Mouse (Mus musculus) embryo, embryonic 10 days (tissue): ENCODE results near the gene Arfrp1.

Experiments used
- DNase-seq: peaks from one replicate; pipeline ENCODE4 v3.0.0-alpha.2; 2015; ENCODE audit warnings: low spot score

The Arfrp1 gene

GRCm38 (mm10) chr2:181377230-181377629 is 12.0 kb upstream of the Arfrp1 start:
- no peak for DNase-seq

- peak; percentile 56 for DNase-seq
Observed at GRCm38 (mm10) chr2:181375787-181376186, 10.6 kb upstream of the Arfrp1 start.

- DNase-seq: no peak
Observed at GRCm38 (mm10) chr2:181370001-181370400, 4.8 kb upstream of the Arfrp1 start.

DNA sequence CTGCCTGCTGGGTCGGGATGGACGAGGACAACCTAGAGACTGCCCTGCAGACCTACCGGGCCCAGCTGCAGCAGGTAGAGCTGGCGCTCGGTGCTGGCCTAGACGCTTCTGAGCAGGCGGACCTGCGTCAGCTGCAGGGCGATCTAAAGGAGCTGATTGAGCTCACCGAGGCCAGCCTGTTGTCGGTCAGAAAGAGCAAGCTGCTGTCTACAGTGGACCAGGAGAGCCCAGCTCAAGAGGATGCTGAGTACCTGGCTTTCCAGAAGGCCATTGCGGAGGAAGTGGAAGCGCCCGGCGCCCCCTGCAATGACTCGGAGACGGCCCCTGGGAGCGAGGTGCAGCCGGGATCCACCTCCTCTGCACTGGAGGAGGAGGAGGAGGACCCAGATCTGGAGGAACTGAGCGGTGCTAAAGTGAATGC is 461 bp upstream of the Arfrp1 start:
- DNase-seq: peak; percentile 39

GRCm38 (mm10) chr2:181364487-181364859 is 731 bp downstream of the Arfrp1 start:
- DNase-seq: no peak

- no peak for DNase-seq
Observed at GRCm38 (mm10) chr2:181363946-181364345, 1.3 kb downstream of the Arfrp1 start.

GRCm38 (mm10) chr2:181356780-181357179 is 8.4 kb downstream of the Arfrp1 start:
- no peak for DNase-seq

- no peak for DNase-seq
Observed at GRCm38 (mm10) chr2:181342766-181343165, 22.4 kb downstream of the Arfrp1 start.

DNA sequence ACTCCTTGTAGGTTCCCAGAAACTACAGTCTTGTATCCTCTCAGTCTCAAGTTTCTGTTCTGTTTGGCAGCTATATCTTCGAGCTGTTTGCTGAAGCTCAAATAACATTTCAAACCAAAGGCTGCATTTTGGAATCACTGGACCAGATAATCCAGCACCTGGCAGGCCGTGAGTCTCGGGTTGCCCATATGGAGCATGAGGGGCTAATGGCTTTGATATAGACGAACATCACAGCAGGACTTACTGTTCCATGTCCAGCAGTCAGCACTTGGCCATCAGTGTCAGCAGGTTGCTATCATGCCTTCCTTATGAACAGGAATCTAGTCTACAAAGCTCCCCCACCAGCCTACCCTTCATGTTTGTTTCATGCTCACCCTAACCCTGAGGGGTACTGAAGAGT is 24.8 kb downstream of the Arfrp1 start:
- no peak for DNase-seq

DNA sequence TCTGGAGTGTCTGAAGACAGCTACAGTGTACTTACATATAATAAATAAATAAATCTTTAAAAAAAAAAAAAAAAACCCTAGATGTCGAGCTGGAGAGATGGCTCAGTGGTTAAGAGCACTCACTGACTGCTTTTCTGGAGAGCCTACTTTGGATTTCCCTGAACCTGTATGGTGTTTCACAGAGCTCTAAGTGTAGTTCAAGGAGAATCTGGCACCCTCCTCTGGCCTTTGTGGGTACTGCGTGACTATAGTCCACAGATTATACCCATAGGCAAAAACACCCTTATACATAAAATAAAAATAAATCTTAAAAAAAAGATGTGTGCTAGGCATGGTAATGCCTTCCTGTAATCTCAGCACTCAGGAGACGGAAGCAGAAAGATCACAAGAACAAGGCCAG is 31.2 kb downstream of the Arfrp1 start:
- DNase-seq: peak; percentile 70

GRCm38 (mm10) chr2:181332542-181332941 is 32.7 kb downstream of the Arfrp1 start:
- no peak for DNase-seq

GRCm38 (mm10) chr2:181326098-181326497 is 39.1 kb downstream of the Arfrp1 start:
- no peak for DNase-seq

DNA sequence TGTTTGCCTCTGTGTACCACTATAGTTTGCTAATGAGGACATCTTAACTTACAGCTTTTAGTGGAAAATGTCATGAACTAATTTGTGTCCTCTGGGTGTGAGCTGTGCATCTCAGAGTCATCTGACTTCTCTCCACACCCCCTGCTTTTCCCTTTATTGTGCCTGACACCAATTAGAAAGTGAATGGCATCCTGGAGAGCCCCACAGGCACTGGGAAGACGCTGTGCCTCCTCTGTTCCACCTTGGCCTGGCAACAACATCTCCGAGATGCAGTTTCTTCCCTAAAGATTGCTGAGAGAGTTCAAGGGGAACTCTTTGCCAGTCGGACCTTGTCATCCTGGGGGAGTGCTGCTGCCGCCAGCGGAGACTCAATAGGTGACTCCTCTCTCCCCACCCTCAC is 43.1 kb downstream of the Arfrp1 start:
- DNase-seq: no peak

DNA sequence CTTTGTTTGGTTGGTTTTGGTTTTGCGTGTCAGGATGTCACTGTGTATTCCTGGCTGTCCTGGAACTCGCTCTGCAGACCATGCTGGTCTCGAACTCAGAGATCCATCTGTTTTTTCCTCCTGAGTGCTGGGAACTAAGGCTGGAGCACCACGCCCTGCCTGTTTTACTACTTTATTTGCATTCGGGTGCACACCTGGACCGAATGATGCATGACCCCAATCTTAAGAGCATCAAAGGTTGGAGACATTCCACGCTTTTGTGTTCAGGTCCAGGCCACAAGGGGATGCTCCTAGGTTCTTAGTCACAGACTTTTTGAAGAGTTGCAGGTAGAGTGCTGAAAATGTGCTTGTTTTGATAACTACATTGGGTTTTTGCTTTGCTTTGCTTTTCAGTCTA is 45.1 kb downstream of the Arfrp1 start:
- no peak for DNase-seq

DNA sequence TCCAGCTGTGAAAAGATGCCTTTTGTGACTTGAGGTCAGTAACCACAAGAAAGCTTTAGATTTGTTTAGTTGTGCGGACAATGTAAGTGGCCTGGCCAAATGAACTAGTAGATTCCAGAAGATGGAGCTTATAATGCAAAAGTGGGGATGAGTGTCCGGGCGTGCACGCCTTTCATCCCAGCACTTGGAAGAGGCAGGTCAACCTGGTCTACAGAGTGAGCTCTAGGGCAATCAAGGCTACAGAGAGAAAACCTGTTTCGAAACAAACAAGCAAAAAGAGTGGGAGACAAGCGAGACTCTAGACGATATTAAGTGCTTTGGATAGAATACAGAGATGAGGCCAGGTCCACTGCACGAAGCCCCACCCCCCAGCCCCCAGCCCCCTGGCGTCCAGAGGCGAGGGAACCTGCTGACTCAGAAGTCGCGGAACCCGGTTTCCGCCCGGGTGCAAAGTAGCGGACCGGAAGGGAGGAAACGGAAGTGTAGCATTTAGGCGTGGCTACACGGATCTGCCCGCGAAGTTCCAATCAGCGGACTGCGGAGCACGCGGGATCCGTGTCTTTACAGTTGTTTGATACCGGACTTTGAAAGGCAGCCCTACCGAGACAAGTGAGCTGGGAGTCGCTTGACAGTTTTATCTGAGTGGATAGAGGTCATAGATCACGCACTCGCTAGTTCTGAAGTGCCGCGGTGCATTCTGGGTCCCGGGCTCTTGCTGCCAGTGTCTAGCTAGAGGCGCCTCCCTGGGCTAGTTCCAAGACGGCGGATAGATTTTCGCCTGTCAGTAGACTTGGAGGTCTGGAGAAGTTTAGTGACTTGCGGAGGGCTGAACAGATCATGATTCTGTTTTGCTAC is 45.7 kb downstream of the Arfrp1 start, which contains the start of gene Rtel1:
TSS of gene Rtel1 (plus strand) at position 492 of the 855 bp plus-strand sequence.
- DNase-seq: peak; percentile 93

- DNase-seq: peak; percentile 88
Observed at GRCm38 (mm10) chr2:181314080-181314810, 51.0 kb downstream of the Arfrp1 start, which contains the start of gene Stmn3. Gene Stmn3, minus strand, starts transcription at chr2:181314500.

- DNase-seq: no peak
Observed at GRCm38 (mm10) chr2:181313344-181314079, 51.7 kb downstream of the Arfrp1 start.

GRCm38 (mm10) chr2:181313006-181313343 is 52.2 kb downstream of the Arfrp1 start:
- no peak for DNase-seq

DNA sequence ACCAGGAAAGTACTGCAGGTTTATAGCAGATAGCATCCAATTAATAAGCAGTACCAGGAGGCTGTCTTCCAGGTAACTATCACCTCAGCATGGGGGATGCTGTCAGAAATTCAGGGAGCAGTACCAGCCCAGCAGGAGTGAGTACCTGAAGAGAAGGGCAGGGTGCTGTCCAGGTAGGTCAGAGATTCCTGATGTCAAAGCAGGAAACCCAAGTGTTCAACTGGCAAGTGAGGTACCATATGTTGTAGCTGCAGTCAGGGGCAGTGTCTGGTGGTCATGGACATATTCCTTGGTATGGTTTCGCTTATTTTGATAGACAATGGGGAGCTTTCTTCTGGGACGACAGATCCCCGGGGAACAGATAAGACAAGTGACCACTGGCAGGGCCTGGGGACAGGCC is 52.8 kb downstream of the Arfrp1 start:
- DNase-seq: no peak
